Mouse (Mus musculus) C2C12 (cell line): ENCODE results near the gene Ltbp3. TPM values are rescaled to one million over a fixed set of nuclear protein-coding genes. Genes with fewer than 3 reads are reported as not detected.

Experiments used
- H3K27me3 ChIP-seq: one replicate; pipeline ENCODE4 v1.6.1; 2011; ENCODE audit not compliant: control insufficient read depth, insufficient read depth, insufficient read length
- H3K36me3 ChIP-seq: one replicate; pipeline ENCODE4 v1.6.1; 2011; ENCODE audit not compliant: control insufficient read depth, insufficient read depth
- H3K4me3 ChIP-seq: one replicate; pipeline ENCODE4 v1.5.1; 2011; ENCODE audit warnings: mild to moderate bottlenecking, control low read depth; ENCODE audit not compliant: poor library complexity, insufficient read depth, severe bottlenecking
- H3K79me2 ChIP-seq: one replicate; pipeline ENCODE4 v1.6.1; 2011; ENCODE audit not compliant: control insufficient read depth, insufficient read depth
- H3K79me3 ChIP-seq: one replicate; pipeline ENCODE4 v1.6.1; 2011; ENCODE audit warnings: low read depth, control low read depth
- H3ac ChIP-seq: one replicate; pipeline ENCODE3; 2011; ENCODE audit warnings: low read depth; ENCODE audit not compliant: control insufficient read depth, insufficient read length
- CEBPB ChIP-seq: IDR thresholded peaks from one replicate; pipeline ENCODE4 v1.6.1; 2011; ENCODE audit warnings: low read depth, mild to moderate bottlenecking, control low read depth, moderate library complexity
- CTCF ChIP-seq: IDR thresholded peaks from one replicate; pipeline ENCODE4 v1.5.1; 2011; ENCODE audit not compliant: control insufficient read depth, insufficient read depth, insufficient read length
- FOSL1 ChIP-seq: IDR thresholded peaks from one replicate; pipeline ENCODE4 v1.8.0; 2011; ENCODE audit warnings: mild to moderate bottlenecking, low read length; ENCODE audit not compliant: poor library complexity, insufficient read depth, severe bottlenecking
- MAX ChIP-seq: IDR thresholded peaks from one replicate; pipeline ENCODE4 v1.6.1; 2011; ENCODE audit warnings: mild to moderate bottlenecking, control low read depth
- MYOD1 ChIP-seq: IDR thresholded peaks from one replicate; pipeline ENCODE4 v1.6.1; 2011; ENCODE audit warnings: low read depth; ENCODE audit not compliant: control insufficient read depth, insufficient read length
- MYOG ChIP-seq: IDR thresholded peaks from one replicate; pipeline ENCODE4 v1.6.1; 2011; ENCODE audit not compliant: control insufficient read depth, insufficient read length; ENCODE audit errors: extremely low read depth
- USF1 ChIP-seq: IDR thresholded peaks from one replicate; pipeline ENCODE4 v1.6.1; 2011; ENCODE audit warnings: low read depth, mild to moderate bottlenecking, control low read depth, moderate library complexity
- polyA plus RNA-seq: library from polyadenylated mRNA; unstranded; fragments of >200 nt; fragmentation: generic; extraction: Trizol; gene quantifications from one replicate; pipeline ENCODE4 v1.2.1, GENCODE M21; 2012; ENCODE audit warnings: missing spikeins

The Ltbp3 gene
- polyA plus RNA-seq, 1 experiment, result 128 TPM

GRCm38 (mm10) chr19:5770925-5771860 lies 30.5 kb downstream of the Ltbp3 start, which contains the start of gene Scyl1:
TSS of gene Scyl1 (minus strand) at chr19:5771419.
- TF ChIP-seq CTCF (no peak), MYOG (no peak), FOSL1 (no peak), USF1 (peak; percentile 89), MAX (no peak), CEBPB (no peak), MYOD1 (no peak)
- H3K36me3 ChIP-seq, result peaks cover 34% of the 10 kb centered on the region
- peak within 1 kb of the TSS; percentile 74 for H3K4me3 ChIP-seq
- H3K27me3 ChIP-seq, result no peaks in the 10 kb centered on the region
- H3K79me2 ChIP-seq, result peaks cover 42% of the 10 kb centered on the region
- peaks cover 29% of the 10 kb centered on the region for H3K79me3 ChIP-seq
- H3ac ChIP-seq, result peak within 1 kb of the TSS; percentile 62

- Histone ChIP-seq H3ac (no peak overlapping the region), H3K36me3 (no peaks in the 10 kb centered on the region), H3K79me2 (no peaks in the 10 kb centered on the region), H3K27me3 (no peaks in the 10 kb centered on the region), H3K4me3 (no peak overlapping the region), H3K79me3 (no peaks in the 10 kb centered on the region)
- TF ChIP-seq CTCF, result no peak
These were observed 36.8 kb downstream of the Ltbp3 start for GRCm38 (mm10) chr19:5777387-5778032.

- TF ChIP-seq FOSL1 (no peak), MYOD1 (no peak), CEBPB (no peak), MAX (no peak), MYOG (no peak), USF1 (no peak), CTCF (no peak)
- Histone ChIP-seq H3K79me2 (no peaks in the 10 kb centered on the region), H3K4me3 (no peak overlapping the region), H3K79me3 (no peaks in the 10 kb centered on the region), H3K27me3 (no peaks in the 10 kb centered on the region), H3K36me3 (no peaks in the 10 kb centered on the region), H3ac (no peak overlapping the region)
These were observed 37.6 kb downstream of the Ltbp3 start for GRCm38 (mm10) chr19:5778312-5778711.

DNA sequence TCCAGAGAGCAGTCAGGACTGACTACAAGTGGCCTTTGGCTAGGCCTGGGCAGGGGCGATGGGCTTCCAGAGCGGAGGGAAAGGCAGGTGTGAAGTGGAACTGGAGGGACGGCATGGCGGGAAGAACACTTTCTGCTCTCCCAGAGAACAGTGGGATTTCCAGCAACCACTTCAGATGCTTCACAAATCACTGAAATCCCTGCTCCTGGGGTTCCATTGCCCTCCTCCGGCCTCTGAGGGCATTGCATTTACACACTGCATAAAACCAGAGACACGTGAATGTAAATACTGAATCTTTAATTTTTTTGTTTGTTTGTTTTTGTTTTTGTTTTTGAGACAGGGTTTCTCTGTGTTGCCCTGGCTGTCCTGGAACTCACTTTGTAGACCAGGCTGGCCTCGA lies 39.5 kb downstream of the Ltbp3 start:
- H3K36me3 ChIP-seq, result no peaks in the 10 kb centered on the region
- H3K4me3 ChIP-seq, result no peak overlapping the region
- H3K79me2 ChIP-seq, result no peaks in the 10 kb centered on the region
- no peaks in the 10 kb centered on the region for H3K79me3 ChIP-seq
- peak overlapping the region; percentile 13 for H3ac ChIP-seq
- TF ChIP-seq CTCF (peak; percentile 5), CEBPB (no peak), MYOG (no peak)
- no peaks in the 10 kb centered on the region for H3K27me3 ChIP-seq

GRCm38 (mm10) chr19:5781532-5781931 lies 40.8 kb downstream of the Ltbp3 start:
- H3K27me3 ChIP-seq, result no peaks in the 10 kb centered on the region
- H3K36me3 ChIP-seq, result no peaks in the 10 kb centered on the region
- no peak for TF ChIP-seq USF1
- no peak for TF ChIP-seq MYOD1
- no peak for TF ChIP-seq CTCF
- TF ChIP-seq MAX, result no peak
- no peak for TF ChIP-seq FOSL1
- TF ChIP-seq MYOG, result no peak
- no peak for TF ChIP-seq CEBPB
- no peak overlapping the region for H3K4me3 ChIP-seq
- H3K79me2 ChIP-seq, result no peaks in the 10 kb centered on the region
- no peaks in the 10 kb centered on the region for H3K79me3 ChIP-seq
- no peak overlapping the region for H3ac ChIP-seq

DNA sequence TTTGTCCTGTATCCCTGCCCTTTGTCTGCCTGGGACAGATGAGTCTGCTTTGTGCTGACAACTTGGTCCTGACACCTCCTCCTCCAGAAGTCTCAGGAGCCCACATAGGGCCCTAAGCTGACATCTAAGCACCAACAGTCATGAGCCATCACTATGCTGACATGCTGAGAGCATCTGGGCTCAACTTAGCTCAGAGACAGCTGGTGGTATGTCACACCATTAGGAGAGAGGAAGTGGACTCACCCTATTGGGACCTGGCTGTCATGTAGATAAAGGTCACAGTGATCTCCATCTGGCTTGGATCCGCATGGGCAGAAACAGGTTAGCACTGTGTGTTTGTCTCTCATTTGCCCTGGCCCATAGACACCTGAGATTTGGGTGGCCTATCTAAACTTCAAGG lies 41.4 kb downstream of the Ltbp3 start:
- no peak for TF ChIP-seq CEBPB
- TF ChIP-seq CTCF, result no peak
- TF ChIP-seq USF1, result no peak
- TF ChIP-seq MYOD1, result no peak
- TF ChIP-seq MAX, result no peak
- no peak for TF ChIP-seq MYOG
- no peak for TF ChIP-seq FOSL1
- no peak overlapping the region for H3K4me3 ChIP-seq
- no peaks in the 10 kb centered on the region for H3K79me3 ChIP-seq
- no peaks in the 10 kb centered on the region for H3K36me3 ChIP-seq
- H3K27me3 ChIP-seq, result no peaks in the 10 kb centered on the region
- no peaks in the 10 kb centered on the region for H3K79me2 ChIP-seq
- H3ac ChIP-seq, result no peak overlapping the region
